Mouse (Mus musculus) adrenal gland, postnatal 14 days (tissue): ENCODE results near the gene Cyb561a3. TPM values are rescaled to one million over a fixed set of nuclear protein-coding genes. Genes with fewer than 3 reads are reported as not detected.
A peak's percentile ranks its signal among the peaks of the same experiment; 100 is the strongest.

Experiments
- DNase-seq: peaks from one replicate; pipeline ENCODE4 v3.0.0; 2021; ENCODE audit warnings: mixed read lengths
- total RNA-seq: library from RNA; stranded (reverse); gene quantifications from 2 replicates; pipeline ENCODE4 v1.2.3, GENCODE M21; 2021

Cyb561a3 gene
- total RNA-seq, 1 experiment from 2014 or later = 19.0 TPM

DNA sequence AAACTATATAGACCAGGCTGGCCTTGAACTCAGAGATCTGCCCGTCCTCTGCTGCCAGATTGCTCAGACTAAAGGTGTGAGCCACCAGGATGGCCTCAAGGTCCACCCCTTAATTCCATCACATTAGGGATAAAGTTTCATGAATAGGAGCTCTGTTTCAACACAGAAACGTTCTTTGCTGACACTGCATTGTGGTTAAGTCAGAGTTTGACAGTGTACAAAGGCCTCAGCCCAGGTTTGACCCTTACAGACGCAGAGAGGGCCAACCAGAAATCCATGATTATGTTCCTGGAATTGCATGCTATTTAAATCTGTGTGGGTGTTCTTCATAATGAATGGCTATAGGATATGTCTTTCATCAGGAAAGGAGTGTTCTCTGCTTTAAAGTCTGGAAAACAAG, 13.3 kb downstream of the Cyb561a3 start:
- no peak for DNase-seq

DNA sequence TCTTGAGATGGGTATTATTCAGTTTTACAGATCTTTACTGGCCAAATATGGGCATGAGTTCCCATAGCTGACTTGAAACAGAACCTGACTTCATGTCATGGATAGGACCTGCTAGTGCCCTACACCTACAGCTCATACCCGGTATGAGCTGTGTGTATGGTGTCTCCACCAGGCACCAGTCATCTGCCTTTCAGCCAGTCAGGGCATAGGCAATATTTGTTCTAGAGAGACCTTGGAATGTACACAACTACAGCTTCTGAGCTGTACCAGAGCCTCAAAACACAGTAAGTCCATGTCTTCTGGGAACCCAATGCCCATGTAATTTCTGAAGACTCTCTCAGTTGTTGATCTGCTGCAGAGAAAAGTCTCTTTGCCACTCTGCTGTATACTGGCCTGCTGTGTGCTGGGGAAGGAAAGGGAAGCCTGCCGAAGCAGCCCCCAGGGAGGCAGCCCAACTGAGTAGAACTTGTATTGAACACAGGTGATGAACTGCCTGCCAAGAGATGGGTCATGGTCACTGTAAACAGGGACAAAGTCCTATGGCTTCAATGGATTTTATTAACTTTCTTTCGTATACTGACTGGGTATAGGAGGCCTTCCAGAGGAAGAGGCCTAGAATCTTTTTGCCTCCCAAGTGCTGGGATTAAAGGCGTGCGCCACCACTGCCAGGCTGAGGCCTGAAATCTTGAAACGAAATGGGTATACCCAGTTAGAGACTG, 14.8 kb downstream of the Cyb561a3 start:
- no peak for DNase-seq

DNA sequence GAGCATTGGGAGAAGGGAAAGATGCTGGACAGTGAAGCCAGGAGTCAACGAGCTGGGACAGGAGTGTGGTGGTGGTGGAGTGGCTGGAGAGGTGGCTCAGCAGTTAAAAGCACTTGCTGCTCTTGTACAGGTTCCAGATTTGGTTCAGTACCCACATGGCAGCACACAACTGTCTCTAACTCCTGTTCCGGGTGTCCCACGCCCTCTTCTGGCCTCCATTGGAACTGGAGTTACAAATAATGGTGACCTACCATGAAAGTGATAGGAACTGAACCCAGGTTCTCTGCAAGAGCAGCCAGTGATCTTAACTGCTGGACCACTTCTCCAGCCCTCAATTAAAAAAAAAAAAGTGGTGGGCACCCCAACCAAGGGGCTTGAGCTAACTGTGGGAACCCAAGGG, 21.2 kb downstream of the Cyb561a3 start:
- DNase-seq = peak; percentile 44

DNA sequence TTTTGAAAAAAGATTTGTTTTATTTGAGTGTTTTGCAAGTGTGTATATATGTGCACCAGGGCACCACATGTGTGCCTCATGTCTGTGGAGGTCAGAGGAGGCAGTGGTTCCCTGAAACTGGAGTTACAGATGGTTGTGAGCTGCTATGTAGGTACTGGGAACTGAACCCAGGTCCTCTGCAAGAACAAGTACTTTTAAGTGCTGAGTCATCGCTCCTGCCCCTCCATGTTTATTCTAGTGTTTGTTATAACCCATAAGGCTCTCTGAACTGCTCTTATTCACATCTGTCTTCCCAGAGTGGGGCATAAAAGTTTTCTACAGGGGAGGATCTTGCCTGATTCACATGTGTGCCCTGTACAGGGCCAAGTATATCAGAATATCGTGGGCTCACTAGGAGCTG, 22.7 kb downstream of the Cyb561a3 start:
- DNase-seq = no peak

DNA sequence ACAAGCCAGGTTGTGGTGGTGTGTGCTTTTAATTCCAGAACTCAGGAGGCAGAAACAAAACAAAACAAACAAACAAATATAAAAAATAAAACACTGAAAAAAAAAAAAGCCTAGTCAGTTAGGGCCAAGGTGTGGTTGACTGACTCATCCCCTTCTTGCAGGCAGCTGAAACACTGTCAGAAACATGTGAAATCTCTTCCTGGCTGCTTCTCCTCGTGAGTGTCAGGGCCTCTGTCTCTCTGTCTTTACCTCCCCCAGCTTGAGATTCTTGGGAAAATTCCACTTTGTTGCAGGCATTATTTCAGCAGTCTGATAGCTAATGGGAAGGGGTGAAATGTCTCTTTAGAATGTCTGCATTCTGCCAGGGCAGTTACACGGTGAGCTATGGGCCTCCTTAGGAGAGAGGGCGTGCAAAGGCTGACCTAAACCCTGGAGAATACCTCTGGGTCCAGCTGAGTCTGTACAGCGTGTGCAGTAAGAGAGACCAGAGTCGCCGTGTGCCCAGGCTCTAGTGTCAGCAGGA, 25.3 kb downstream of the Cyb561a3 start:
- no peak for DNase-seq

DNA sequence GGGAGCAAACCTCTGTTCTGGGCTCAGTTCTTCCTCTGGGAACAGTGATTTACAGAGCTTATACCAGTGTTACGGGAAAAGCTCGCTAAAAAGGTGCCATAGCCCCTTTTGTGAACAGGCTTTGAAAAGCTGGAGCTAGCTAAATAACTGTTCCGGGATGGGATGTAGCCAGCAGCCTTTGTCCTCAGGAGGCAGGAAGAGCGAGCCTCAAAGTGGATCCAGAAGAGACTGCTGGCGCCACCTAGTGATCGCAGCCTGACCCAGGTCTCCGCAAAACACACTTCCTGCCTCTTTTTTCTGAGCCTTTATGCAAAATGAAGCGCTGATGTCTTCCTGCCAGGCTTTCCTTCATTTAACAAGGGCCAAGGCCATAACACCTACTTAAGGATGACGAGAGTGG, 25.8 kb downstream of the Cyb561a3 start:
- DNase-seq = peak; percentile 93

DNA sequence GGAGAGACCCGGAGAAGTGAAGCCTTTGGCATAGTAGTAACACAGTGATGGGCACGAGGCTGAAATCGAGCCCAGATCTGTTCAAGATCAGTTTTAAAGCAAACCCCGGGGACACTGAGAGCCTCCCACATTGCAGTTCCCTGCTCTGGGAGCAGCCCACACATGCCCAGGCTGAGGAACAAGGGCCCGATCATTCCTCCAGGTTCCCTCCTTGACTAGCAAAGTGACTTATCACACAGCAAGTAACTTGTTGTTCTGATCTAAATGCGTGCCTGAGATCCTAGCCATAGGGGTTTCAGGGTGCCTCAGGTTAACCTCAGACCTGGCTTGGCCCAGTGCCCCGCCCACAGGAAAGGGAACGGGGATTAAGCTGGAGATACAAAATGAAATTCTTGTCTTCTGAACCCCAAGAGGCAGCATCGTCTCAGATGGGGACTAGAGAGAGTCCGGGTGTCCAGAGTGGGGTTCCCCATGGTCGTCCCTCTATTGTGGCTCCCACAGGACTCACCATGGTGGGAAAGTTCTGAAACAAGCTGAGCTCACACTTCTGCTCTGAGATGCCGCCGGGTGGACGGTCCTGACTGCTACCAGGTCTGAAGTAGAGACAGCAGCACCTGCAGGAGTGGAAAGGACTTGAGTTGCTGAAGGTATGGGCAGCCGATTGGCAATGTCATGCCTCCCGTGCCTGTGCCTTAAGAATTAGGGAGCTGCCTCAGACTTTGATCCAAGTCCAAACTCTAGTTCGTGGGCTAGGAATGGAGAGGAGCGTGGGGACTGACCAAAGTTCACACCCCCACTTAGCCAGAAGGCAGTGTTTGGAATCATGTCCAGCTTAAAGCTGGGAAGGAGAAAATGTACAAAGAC, 26.9 kb downstream of the Cyb561a3 start:
- no peak for DNase-seq

DNA sequence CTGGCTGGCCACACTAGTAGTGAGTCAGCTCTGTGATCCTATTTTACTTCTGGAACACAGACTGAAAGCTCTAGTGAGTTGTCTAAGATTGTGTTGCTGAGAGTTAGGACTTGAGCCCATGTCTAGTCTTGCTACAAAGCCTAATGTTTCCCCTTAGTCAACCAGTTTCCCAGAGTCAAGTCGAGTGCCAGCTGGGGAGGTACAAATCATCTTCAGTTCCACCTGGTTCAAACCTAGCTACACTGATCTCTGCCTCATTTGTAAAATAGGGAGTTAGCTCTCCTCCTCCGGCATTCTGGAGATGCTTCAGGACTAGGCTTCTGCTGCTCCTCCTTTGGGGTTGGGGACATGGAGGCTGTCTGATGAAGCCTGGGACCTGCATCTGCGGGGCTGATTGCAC, 27.6 kb downstream of the Cyb561a3 start:
- DNase-seq = no peak

DNA sequence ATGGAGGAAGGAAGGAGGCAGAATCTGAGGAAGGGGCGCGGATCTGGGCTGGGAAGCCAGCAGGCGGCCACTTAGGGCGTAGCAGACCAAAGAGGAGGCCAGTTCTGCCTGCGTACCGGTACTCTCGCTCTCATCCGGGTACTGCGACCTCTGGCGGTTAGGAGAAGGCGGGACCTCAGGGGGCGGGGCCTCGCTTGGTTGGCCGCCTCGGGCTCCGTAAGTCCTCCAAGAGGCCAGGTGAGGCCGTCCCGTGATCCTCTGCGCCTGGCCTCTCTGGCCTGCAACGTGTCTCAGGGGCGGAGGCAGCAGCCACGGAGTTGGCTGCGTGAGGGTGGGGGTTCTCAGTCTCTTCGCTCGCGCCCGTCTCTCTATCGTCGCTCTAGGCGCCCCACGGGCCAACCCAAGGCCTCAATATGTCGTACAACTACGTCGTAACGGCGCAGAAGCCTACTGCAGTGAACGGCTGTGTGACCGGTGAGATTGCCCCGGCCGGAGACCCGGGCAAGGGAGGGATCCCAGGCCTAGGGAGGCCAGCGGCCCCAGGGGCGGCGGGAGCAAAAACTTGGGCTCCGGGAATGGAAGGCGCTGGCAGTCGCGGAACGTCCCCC, 28.4 kb downstream of the Cyb561a3 start, which contains the start of the genes Ddb1 and Tkfc:
Ddb1 (plus strand) TSS at position 35 of the 608 bp plus-strand sequence.
Tkfc (minus strand) TSS at position 362 of the 608 bp plus-strand sequence.
- peak; percentile 99 for DNase-seq

DNA sequence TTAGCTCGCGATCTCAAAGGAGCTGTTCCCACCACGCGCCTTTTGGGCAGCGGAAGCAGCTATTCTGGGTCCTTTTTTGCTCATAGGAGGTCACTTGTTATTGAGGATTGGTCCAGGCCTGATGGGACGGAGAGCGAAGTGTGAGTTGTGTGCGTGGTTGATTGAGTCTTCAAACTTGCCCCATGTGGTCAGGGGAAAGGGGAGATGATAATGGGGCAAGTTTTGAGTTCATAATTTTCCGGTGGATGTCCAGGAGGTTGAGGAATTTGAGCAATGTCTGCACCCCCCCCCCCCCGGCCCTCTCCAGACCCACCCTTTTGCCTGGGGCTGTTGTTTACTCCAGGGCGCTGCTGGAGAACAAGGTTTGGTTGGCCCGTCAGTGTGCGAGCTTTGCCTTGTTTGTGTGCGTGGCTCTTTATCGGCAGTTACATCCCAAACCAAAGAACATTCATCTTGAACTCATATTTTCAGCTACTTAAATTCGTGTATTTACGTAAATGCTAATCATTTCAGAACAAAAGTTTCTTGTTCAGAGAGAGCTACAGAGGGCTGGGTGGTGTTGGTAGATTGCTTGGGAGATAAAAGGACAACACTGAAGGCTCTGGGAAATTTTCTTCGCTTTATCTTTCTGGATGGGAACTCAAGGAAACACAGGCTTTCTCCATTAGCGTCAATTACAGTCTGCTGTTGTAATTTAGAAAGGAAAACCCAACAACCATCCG, 29.1 kb downstream of the Cyb561a3 start:
- DNase-seq = peak; percentile 32

DNA sequence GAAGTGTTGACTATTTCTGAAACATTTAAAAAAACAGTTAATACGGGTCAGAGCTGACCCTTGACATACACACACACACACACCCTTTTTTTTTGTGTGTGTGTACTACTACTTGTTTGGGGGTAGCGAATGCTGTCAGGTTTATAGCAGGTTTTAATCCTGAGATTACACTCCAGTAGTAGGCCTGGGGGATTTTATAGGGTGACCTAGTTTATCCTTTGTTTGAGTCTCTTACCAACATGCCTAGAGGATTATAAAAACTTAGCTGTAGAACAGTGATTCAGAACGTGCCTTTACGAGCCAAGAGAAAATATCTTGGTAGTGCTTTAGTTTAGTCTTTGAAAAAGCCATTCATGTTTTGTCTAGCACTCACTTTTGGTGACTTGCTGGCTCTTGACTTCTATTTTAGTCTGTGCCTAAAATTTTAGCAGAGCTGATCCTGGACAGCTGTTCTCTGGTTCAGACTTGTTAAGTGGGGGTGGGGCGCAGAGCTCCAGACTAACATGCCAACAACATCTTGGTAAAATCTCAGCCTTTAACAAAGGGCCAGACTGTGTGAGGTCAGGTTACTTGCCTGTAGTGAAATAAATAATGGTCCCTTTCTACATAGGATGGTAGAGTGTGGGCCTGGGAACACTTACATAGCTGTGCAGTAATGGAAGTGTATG, 31.7 kb downstream of the Cyb561a3 start:
- DNase-seq = no peak

DNA sequence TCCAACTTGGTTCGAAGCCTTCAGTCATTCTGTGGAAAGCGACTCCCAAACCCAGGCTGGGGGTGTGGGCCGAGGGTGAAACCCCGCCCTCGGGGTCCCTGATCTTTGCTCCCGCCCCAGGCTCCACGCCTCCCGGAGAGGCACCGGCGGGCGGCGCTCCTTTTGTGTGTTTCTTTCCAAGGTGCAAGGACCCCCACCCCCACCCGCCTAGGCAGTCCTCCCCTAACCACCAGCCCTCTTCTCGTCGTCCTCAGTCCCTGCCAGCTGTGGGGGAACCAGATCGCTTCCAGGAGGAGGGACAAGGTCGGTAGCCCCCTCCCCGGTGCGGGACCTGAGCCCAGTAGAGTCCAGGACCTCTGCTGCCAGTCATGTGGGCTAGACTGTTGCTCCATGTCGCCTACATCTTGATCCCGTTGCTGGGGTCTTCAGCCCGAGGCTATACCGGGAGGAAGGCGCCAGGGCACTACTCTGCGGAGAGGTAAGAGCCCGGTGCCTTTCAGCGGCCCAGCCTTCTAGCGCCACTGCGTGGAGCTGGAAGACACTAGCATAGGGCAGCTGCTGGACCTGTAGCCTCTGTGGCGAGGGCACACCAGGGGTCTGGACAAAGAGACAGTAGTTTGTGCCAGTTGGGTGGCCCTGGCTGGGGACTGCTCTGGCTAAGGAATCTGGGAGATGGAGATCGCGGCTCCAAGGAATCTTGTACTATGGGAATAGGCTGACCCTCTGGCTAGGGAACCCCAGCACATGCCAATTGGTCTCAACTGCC, 57.3 kb downstream of the Cyb561a3 start, which contains the start of gene Vwce:
Vwce (plus strand) TSS at position 108 of the 766 bp plus-strand sequence.
- peak; percentile 74 for DNase-seq

DNA sequence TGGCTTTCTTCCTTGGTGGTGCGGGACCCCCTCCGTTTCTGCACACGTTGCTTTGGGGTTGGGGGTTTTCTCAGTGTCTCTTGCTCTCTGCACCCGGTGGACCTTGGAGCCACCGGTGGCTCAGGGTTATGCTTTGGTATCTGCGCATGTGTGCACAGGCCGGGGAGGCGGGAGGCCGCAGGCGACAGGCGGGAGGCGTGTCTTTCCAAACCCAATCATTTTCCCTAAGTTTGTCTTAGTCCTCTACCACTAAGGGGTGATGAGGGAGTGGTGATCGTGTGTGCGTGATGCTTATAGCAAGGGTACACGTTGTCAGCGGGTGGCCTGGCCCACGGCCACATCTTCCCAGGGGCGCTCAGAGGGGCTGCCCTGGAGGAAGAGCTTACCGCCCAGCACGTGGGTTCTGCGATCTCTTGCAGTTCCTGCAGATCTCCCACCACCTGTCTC, 57.9 kb downstream of the Cyb561a3 start:
- peak; percentile 83 for DNase-seq

DNA sequence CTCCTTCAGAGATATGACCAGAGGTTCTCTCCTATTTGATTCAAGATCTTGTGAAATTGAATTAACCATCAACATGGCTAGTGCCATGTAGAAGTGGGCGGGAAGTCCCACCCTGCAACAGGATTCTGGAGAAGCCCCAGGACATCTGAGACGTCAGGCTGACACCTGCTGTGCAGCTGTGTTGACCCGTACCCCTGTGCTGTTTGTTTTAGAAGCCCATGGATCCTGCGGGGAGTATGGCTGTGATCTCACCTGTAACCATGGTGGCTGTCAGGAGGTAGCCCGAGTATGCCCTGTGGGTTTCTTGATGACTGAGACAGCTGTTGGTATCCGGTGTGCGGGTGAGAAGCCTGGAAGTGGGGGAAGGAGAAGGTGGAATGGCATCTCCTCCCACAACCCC, 60.9 kb downstream of the Cyb561a3 start:
- DNase-seq = no peak

DNA sequence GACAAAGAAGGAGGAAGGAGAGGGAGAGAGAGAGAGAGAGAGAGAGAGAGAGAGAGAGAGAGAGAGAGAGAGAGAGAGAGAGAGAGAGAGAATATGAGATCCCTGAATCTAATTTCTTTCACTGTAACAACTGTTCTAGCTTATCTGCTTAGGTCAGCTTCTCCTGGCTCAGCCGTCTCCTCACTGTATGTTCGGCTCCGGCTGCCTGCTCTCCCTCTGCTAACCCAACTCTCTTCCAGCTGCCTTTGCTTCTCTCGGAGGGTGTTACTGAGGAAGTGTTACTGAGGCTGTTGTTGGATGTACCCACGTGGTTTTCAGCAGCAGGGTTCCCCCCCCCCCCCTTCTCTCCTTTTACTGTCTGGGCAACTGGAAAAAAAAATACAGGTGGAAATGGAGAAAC, 63.1 kb downstream of the Cyb561a3 start:
- no peak for DNase-seq

DNA sequence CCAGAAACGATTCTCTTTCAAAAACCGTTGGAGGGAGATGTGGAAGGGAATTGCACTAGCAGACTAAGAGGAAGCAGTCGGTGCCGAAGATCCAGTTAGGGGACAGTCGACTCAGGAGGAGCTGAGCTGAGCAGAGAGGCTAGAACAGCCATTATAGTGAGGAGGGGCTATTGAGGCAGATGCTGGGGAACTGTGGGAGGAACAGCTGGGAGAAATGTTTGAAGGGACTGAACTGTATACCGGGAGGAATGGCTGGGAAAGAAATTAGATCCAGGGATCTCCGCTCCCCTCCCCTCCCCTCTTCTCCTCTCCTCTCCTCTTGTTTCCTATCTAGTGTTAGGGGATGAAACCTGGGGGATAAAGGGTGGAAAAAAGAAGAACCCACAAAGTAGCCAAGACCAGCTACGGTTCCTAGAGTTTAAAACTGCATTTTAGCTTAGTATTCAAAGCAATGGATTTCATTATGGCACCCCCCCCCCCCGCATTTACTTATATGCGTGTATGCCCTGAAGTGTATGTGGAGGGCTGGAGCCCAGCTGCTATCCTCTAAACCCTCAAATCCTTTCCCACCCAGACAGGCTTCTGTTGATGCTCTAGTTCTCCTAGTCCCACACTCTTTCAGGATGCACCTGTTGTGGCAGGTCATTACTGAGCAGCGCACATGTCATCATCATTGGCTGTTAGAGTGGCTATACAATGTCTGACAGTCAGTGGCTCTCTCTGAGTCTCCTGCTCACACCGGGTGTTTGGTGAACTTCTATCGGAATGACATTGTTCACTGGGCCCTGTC, 63.8 kb downstream of the Cyb561a3 start:
- DNase-seq = no peak
